In genomic region chr5:66114751-66115150, GRCm38 (mm10) we compare ENCODE assay signal across 10 mouse cellular contexts. TPM values are rescaled to one million over a fixed set of nuclear protein-coding genes. Genes with fewer than 3 reads are reported as not detected.
DNase-seq lines count a peak whose midpoint lies in the region; ATAC-seq lines count a peak whose summit lies in the region.
"Had no signal": no experiment of that assay in that cellular context is flagged by ENCODE, and none has a peak within 500 bp of the region (broad histone marks: within the 10 kb centered on the region; RNA-seq: fewer than 3 reads in every experiment).

No protein-coding gene starts in this region.

- intact Hi-C loops in left cerebral cortex, postnatal 14 days (cut with DNase I): no loop called here

- 53% methylated on average over 14 of the region's 14 CpGs for WGBS in liver, embryonic 16.5 days (ENCODE audit: insufficient replicate concordance)

- ATAC-seq in liver, embryonic 16.5 days (ENCODE audit: low read depth): no peak

- H3K4me1 ChIP-seq in liver, embryonic 16.5 days (ENCODE audit: control insufficient read depth, low read depth, low read length): peaks cover 3% of the 10 kb centered on the region

- H3K9ac ChIP-seq in liver, embryonic 16.5 days (ENCODE audit: low read depth, low read length): no peak overlapping the region

- peak overlapping the region; percentile 54 for H3K27ac ChIP-seq in liver, embryonic 16.5 days (ENCODE audit: low read length)
- H3K27ac ChIP-seq: gastrocnemius, adult 2 months had no signal

- H3K36me3 ChIP-seq in liver, embryonic 16.5 days (ENCODE audit: control insufficient read depth, insufficient read depth): no peaks in the 10 kb centered on the region

- H3K4me2 ChIP-seq in liver, embryonic 16.5 days (ENCODE audit: low read depth, low read length): no peak overlapping the region

- no peaks in the 10 kb centered on the region for H3K9me3 ChIP-seq in liver, embryonic 16.5 days (replicated peaks; ENCODE audit: control insufficient read depth, low read length)

- H3K27me3 ChIP-seq in liver, embryonic 16.5 days (ENCODE audit: control insufficient read depth, insufficient read depth, low read depth, low read length): no peaks in the 10 kb centered on the region

- DNase-seq in lung, adult 18-20 months: peak; percentile 30 to 34
- no peak for DNase-seq in lung, postnatal 25 days (ENCODE audit: low spot score)
- DNase-seq in B cell, adult 2 months: peak; percentile 65 to 70
- peak; percentile 28 to 41 for DNase-seq in kidney, adult 8-10 months
- no peak for DNase-seq in layer of hippocampus, postnatal 36 days
- no peak for DNase-seq in frontal cortex, postnatal 25 days (ENCODE audit: low spot score in 2 of 2)
- no peak for DNase-seq in left cerebral cortex, postnatal 14 days (ENCODE audit: low spot score in 2 of 2)
- DNase-seq: cerebellum, adult 11-12 months; gastrocnemius, adult 2 months had no signal

- no peak overlapping the region for H3K4me3 ChIP-seq in liver, embryonic 16.5 days (ENCODE audit: low read depth, low read length)
- H3K4me3 ChIP-seq: gastrocnemius, adult 2 months had no signal

RNA-seq across cellular contexts. Expression of gene Rbm47, which starts 58.2 kb away (rescaled TPM):
- polyA plus RNA-seq in liver, embryonic 16.5 days (2015; fragmentation: Nextera tagmentation; extraction: Ambion mirVana): 19.1 and 19.3 TPM in 2 replicates
- 1 to 10 TPM; 1.8 TPM for total RNA-seq in layer of hippocampus, postnatal 36 days (2021)
- total RNA-seq in left cerebral cortex, postnatal 14 days (2021): 1 to 10 TPM; 1.2 to 1.6 TPM

Comparison
In these comparisons a context has a peak if more than half of its experiments do, and no peak if none do; other contexts are left out.
1. DNase-seq: peak in lung, adult 18-20 months (2 of 2), B cell, adult 2 months (2 of 2) and kidney, adult 8-10 months (2 of 2); none in lung, postnatal 25 days (single experiment), layer of hippocampus, postnatal 36 days (0 of 2), frontal cortex, postnatal 25 days (0 of 2) and left cerebral cortex, postnatal 14 days (0 of 2).